Mouse (Mus musculus) lung, embryonic 15.5 days (tissue): Measurements from ENCODE around the gene Sult2b1. TPM values are rescaled to one million over a fixed set of nuclear protein-coding genes. Genes with fewer than 3 reads are reported as not detected.
A peak's percentile ranks its signal among the peaks of the same experiment; 100 is the strongest.

Experiments
- ATAC-seq: fragments of 200-750 bp; cut with Nextera tagmentation; 2 replicates; pipeline ENCODE4 v1.8.0; 2017; ENCODE audit warnings: moderate number of reproducible peaks, borderline replicate concordance; ENCODE audit not compliant: low FRiP score, low TSS enrichment; ENCODE audit errors: extremely low read depth
- H3K27ac ChIP-seq: fragments of 300-500 bp; sonication (generic); 2 replicates; pipeline ENCODE4 v1.5.1; 2015; ENCODE audit warnings: moderate library complexity, mild to moderate bottlenecking, inconsistent platforms
- H3K27me3 ChIP-seq: fragments of 300-500 bp; sonication (generic); 2 replicates; pipeline ENCODE4 v1.6.1; 2015; ENCODE audit warnings: inconsistent platforms
- H3K36me3 ChIP-seq: fragments of 300-500 bp; sonication (generic); 2 replicates; pipeline ENCODE4 v1.6.1; 2015; ENCODE audit warnings: inconsistent platforms
- H3K4me1 ChIP-seq: fragments of 300-500 bp; sonication (generic); 2 replicates; pipeline ENCODE4 v1.6.1; 2015; ENCODE audit warnings: inconsistent platforms
- H3K4me2 ChIP-seq: fragments of 300-500 bp; sonication (generic); 2 replicates; pipeline ENCODE4 v1.6.1; 2015; ENCODE audit warnings: inconsistent platforms, mild to moderate bottlenecking, moderate library complexity
- H3K4me3 ChIP-seq: fragments of 300-500 bp; sonication (generic); 2 replicates; pipeline ENCODE4 v1.5.1; 2015; ENCODE audit warnings: mild to moderate bottlenecking, inconsistent platforms
- H3K9ac ChIP-seq: fragments of 300-500 bp; sonication (generic); 2 replicates; pipeline ENCODE4 v1.6.1; 2015; ENCODE audit warnings: inconsistent platforms
- H3K9me3 ChIP-seq: fragments of 300-500 bp; sonication (generic); 2 replicates; pipeline ENCODE4 v1.6.1; 2016; ENCODE audit warnings: inconsistent platforms
- WGBS: fragments of 180-500 bp; shearing (Covaris S2); methylation state at CpG from one replicate; pipeline ENCODE4 v1.1.7; 2015; 5-methylcytosine and 5-hydroxymethylcytosine counted together
- polyA plus RNA-seq: library from polyadenylated mRNA; unstranded; fragments of >200 nt; fragmentation: Nextera tagmentation; extraction: Ambion mirVana; gene quantifications from 2 replicates; pipeline ENCODE4 v1.2.1, GENCODE M21; 2015

The Sult2b1 gene
- polyA plus RNA-seq, 1 experiment from 2014 or later = 6.1 TPM

DNA sequence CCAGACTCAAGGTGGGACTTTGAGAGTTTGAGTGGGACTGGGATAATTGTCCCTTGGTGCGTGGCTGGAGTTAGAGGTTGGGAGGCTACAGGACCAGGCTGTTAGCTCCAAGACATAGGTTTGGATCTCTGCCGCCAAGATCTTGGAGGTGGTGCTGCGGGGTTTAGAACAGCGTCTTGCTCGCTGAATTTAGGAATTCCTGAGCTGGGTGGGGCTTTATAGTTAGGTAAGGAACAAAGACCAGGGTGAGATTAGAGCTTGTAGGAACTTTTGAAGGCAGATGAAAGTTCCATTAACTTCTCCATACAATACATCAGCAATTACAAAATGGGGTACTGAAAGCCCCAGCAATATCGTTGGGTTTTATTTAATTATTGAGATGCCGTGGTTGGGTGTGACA is 15.5 kb upstream of the Sult2b1 start:
- ATAC-seq = no peak
- no peaks in the 10 kb centered on the region for H3K9me3 ChIP-seq
- no peaks in the 10 kb centered on the region for H3K36me3 ChIP-seq
- H3K4me2 ChIP-seq = peak overlapping the region; percentile 64
- peaks cover 27% of the 10 kb centered on the region for H3K4me1 ChIP-seq
- H3K9ac ChIP-seq = no peak overlapping the region
- H3K27me3 ChIP-seq = peaks cover 38% of the 10 kb centered on the region
- H3K4me3 ChIP-seq = peak overlapping the region; percentile 34
- WGBS = 34% methylated on average over 7 of the region's 7 CpGs
- peak overlapping the region; percentile 54; the same call in 1 of the 2 replicates for H3K27ac ChIP-seq

DNA sequence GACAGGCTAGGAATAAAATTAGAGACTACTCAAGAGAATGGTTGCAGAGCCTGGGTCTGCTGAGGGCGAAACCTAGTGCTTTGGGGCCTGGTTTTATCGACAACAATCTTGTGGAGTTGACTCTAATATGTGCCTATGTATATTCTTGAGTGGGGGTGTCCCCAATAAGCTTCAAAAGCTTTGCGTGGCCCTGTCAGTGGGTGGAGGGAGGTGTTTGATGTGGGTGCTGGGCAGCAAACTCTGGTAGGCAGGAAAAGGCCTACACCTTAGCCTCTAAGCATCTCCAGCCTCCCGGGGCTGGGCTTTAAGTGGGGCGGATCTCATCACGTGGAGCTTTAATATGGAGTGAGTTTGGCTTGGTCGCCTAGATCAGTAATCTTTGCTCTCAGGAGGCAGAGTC is 14.5 kb upstream of the Sult2b1 start:
- 46% methylated on average over 7 of the region's 7 CpGs for WGBS

DNA sequence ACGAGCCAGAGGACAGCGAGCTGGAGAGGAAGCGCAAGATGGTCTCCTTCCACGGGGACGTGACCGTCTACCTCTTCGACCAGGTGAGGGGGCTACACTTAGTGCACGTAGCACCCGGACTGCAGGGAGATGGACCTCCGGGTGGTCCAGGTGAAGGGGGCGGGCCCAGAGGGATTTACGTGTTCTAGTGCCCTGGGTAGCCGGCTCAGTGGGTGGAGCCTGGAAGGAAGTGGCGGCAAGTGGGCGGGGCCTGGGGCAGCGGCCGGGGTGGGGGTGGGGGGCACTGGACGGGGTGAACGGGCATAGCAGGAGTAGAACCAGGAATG is 14.0 kb upstream of the Sult2b1 start:
- H3K27me3 ChIP-seq = peaks cover 38% of the 10 kb centered on the region
- H3K4me3 ChIP-seq = peak overlapping the region; percentile 48
- no peaks in the 10 kb centered on the region for H3K36me3 ChIP-seq
- peaks cover 27% of the 10 kb centered on the region for H3K4me1 ChIP-seq
- no peaks in the 10 kb centered on the region for H3K9me3 ChIP-seq
- ATAC-seq = no peak
- WGBS = 3% methylated on average over 19 of the region's 19 CpGs
- peak overlapping the region; percentile 84 for H3K4me2 ChIP-seq
- H3K27ac ChIP-seq = no peak overlapping the region
- peak overlapping the region; percentile 44 for H3K9ac ChIP-seq

More for the DNA sequence above, 14.5 kb upstream of the Sult2b1 start:
- Histone ChIP-seq H3K36me3 (no peaks in the 10 kb centered on the region), H3K4me2 (peak overlapping the region; percentile 84), H3K27me3 (peaks cover 38% of the 10 kb centered on the region), H3K4me1 (peaks cover 27% of the 10 kb centered on the region), H3K9me3 (no peaks in the 10 kb centered on the region), H3K9ac (no peak overlapping the region), H3K4me3 (peak overlapping the region; percentile 48; the same call in 1 of the 2 replicates), H3K27ac (no peak overlapping the region)
- no peak for ATAC-seq

DNA sequence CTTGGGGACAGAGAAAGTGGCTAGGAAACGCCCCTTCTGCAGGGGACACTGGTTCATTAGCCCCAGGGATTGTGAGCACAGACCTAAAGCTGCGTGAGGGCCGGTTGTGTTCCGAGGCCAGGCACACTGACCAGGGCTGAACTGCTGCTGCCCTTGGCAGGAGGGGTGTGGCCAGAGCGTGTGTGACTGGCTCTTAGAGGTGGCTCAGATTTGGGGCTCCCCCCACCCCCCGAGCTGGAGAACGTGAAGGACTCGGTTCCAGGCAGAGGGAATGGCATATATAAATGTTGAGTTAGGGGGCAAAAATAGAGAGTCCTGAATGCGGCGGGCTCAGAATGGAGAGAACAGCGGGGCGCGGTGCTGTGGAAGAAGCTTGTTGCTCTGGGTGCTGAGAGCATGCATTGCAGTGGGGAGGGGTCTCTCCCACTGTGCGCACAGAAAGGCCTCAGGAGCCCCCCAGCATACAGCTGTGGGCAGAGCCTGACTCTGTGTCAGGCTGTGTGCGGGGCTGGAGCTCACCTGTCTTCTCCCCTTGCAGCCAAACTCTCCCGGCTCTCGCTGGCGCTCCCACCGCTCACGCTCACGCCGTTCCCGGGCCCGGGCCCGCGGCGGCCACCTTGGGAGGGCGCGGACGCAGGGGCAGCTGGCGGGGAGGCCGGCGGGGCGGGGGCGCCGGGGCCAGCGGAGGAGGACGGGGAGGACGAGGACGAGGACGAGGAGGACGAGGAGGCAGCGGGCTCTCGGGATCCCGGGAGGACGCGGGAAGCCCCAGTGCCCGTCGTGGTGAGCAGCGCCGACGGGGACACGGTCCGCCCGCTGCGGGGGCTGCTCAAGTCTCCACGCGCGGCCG is 13.4 kb upstream of the Sult2b1 start:
- Histone ChIP-seq H3K27me3 (peaks cover 38% of the 10 kb centered on the region), H3K36me3 (no peaks in the 10 kb centered on the region), H3K4me3 (peak overlapping the region; percentile 48), H3K9ac (peak overlapping the region; percentile 44), H3K4me2 (peak overlapping the region; percentile 84), H3K4me1 (peaks cover 27% of the 10 kb centered on the region), H3K27ac (no peak overlapping the region), H3K9me3 (no peaks in the 10 kb centered on the region)
- WGBS = 2% methylated on average over 46 of the region's 60 CpGs
- no peak for ATAC-seq

DNA sequence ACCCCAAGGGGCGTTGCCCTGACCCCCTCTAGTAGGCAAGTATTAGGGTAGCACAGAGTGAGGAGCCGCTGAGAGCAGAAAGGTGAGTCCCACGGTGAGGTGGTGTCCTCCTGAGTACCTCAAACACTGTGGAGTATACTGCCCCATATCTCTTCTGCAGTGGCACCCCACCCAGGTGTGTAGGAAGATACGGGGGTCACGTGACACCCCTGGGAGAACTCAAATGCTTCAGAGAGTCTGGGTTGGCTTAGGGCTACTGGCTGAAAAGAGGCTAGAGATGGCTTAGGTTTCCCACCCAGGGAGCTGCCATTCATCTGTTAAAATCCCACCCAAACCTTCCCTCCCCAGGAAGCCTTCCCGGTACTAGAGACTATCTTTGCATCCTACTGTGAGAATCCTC is 12.5 kb upstream of the Sult2b1 start:
- no peak overlapping the region for H3K27ac ChIP-seq
- no peaks in the 10 kb centered on the region for H3K36me3 ChIP-seq
- H3K9me3 ChIP-seq = no peaks in the 10 kb centered on the region
- peaks cover 27% of the 10 kb centered on the region for H3K4me1 ChIP-seq
- 48% methylated on average over 6 of the region's 6 CpGs for WGBS
- peak overlapping the region; percentile 84 for H3K4me2 ChIP-seq
- no peak for ATAC-seq
- no peak overlapping the region for H3K9ac ChIP-seq
- H3K4me3 ChIP-seq = no peak overlapping the region
- H3K27me3 ChIP-seq = peaks cover 38% of the 10 kb centered on the region

DNA sequence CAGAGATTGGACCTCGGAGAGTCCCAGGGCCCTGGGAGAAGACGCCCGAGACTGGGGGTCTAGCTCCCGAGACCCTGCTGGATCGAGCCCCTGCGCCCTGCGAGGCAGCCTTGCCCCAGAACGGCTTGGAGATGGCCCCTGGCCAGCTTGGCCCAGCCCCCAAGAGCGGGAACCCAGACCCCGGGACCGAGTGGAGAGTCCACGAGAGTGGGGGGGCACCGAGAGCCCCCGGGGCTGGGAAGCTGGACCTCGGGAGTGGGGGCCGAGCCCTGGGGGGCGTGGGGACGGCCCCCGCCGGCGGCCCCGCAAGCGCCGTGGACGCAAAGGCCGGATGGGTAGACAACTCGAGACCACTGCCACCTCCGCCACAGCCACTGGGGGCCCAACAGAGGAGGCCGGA is 10.5 kb upstream of the Sult2b1 start:
- no peaks in the 10 kb centered on the region for H3K36me3 ChIP-seq
- no peak overlapping the region for H3K9ac ChIP-seq
- H3K9me3 ChIP-seq = no peaks in the 10 kb centered on the region
- no peak for ATAC-seq
- WGBS = 92% methylated on average over 29 of the region's 29 CpGs
- H3K27ac ChIP-seq = no peak overlapping the region
- H3K27me3 ChIP-seq = peaks cover 29% of the 10 kb centered on the region
- no peak overlapping the region for H3K4me2 ChIP-seq
- peaks cover 19% of the 10 kb centered on the region for H3K4me1 ChIP-seq
- no peak overlapping the region for H3K4me3 ChIP-seq

DNA sequence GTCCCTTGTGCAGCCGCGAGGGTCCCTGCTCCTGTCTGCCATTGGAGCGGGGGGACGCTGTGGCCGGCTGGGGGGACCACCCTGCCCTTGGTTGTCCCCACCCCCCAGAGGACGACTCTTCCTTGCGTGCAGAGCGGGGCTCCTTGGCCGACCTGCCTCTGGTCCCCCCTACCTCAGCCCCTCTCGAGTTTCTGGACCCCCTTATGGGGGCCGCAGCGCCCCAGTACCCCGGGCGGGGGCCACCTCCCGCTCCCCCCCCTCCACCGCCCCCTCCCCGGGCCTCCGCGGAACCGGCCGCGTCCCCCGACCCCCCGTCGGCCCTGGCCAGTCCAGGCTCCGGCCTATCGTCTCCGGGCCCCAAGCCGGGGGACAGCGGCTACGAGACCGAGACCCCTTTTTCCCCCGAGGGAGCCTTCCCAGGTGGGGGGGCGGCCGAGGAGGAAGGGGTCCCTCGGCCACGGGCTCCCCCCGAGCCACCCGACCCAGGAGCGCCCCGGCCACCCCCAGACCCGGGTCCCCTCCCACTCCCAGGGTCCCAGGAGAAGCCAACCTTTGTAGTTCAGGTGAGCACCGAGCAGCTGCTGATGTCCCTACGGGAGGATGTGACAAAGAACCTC is 9.6 kb upstream of the Sult2b1 start:
- Histone ChIP-seq H3K4me2 (no peak overlapping the region), H3K27me3 (peaks cover 23% of the 10 kb centered on the region), H3K9ac (no peak overlapping the region), H3K27ac (no peak overlapping the region), H3K9me3 (no peaks in the 10 kb centered on the region), H3K36me3 (no peaks in the 10 kb centered on the region), H3K4me1 (peaks cover 19% of the 10 kb centered on the region), H3K4me3 (no peak overlapping the region)
- ATAC-seq = no peak
- 84% methylated on average over 41 of the region's 44 CpGs for WGBS

DNA sequence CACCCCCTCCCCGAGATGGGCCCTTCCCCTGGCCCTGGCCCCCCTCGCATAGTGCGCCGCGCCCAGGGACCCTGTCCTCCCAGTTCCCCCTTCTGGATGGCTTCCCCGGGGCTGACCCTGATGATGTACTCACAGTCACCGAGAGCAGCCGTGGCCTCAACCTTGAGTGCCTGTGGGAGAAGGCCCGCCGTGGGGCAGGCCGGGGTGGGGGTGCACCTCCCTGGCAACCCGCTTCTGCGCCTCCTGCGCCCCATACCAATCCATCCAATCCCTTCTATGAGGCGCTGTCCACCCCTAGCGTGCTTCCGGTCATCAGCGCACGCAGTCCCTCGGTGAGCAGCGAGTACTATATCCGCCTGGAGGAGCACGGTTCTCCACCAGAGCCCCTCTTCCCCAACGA is 8.8 kb upstream of the Sult2b1 start:
- Histone ChIP-seq H3K9ac (no peak overlapping the region), H3K36me3 (no peaks in the 10 kb centered on the region), H3K4me1 (peaks cover 12% of the 10 kb centered on the region; the same call in 1 of the 2 replicates), H3K9me3 (no peaks in the 10 kb centered on the region), H3K27me3 (peaks cover 16% of the 10 kb centered on the region), H3K4me2 (no peak overlapping the region), H3K27ac (no peak overlapping the region), H3K4me3 (no peak overlapping the region)
- WGBS = 79% methylated on average over 24 of the region's 24 CpGs
- no peak for ATAC-seq

DNA sequence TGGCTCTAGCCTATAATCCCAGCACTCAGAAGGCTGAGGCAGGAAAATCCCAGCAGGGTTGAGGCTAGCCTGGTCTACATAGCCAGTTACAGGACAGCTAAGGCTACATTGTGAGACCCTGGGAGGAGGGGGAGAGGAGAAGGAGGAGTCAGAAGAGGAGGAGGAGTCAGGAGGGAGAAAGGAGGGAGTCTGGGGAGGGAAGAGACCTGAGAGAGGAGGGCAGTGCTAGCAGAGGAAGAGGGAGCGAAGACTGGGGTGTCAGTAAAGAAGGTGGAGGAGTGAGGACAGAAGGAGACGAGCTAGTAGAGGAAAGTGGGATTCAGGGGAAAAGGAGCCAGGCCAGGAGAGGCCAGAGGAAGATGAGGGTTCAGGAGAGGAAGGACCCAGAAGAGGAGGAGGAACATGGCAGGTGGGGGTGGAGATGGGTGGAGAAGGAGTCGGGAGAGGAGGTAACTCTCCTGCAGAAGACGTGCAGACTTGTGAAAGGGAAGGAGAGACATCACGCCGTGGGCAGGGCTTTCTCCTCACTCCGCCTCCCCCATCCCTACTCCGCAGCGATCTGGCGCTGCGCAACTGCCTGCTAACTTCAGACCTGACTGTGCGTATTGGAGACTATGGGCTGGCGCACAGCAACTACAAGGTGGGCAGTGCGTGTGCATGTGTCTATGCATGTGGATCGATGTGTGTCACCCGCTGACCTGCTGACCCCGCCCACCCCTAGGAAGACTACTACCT is 7.5 kb upstream of the Sult2b1 start:
- Histone ChIP-seq H3K4me1 (peaks cover 8% of the 10 kb centered on the region), H3K4me2 (no peak overlapping the region), H3K27ac (no peak overlapping the region), H3K9ac (no peak overlapping the region), H3K27me3 (peaks cover 6% of the 10 kb centered on the region), H3K4me3 (no peak overlapping the region), H3K36me3 (no peaks in the 10 kb centered on the region), H3K9me3 (no peaks in the 10 kb centered on the region)
- ATAC-seq = no peak
- WGBS = 76% methylated on average over 17 of the region's 17 CpGs

DNA sequence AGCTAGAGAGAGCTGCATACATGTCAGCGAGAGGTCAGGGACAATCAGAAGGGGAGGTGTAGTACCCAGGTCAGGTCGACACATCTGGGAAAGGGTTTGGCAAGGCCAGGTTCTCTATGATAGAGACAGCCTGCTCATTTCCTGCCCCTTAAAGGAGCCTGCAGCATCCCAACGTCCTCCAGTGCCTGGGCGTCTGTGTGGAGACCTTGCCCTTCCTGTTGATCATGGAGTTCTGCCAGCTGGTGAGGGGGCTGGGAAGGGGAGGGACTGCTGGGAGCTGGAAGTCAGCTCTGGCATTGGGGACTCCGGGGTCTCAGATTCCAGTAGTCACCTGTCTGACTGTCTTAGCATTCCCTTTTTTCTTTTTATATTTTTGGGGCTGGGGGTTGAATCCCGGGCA is 6.3 kb upstream of the Sult2b1 start:
- no peak for ATAC-seq
- H3K4me2 ChIP-seq = no peak overlapping the region
- no peak overlapping the region for H3K27ac ChIP-seq
- H3K27me3 ChIP-seq = peaks cover 3% of the 10 kb centered on the region; the same call in 1 of the 2 replicates
- no peak overlapping the region for H3K4me3 ChIP-seq
- peaks cover 20% of the 10 kb centered on the region for H3K4me1 ChIP-seq
- no peaks in the 10 kb centered on the region for H3K36me3 ChIP-seq
- no peak overlapping the region for H3K9ac ChIP-seq
- 46% methylated on average over 6 of the region's 6 CpGs for WGBS
- H3K9me3 ChIP-seq = no peaks in the 10 kb centered on the region

DNA sequence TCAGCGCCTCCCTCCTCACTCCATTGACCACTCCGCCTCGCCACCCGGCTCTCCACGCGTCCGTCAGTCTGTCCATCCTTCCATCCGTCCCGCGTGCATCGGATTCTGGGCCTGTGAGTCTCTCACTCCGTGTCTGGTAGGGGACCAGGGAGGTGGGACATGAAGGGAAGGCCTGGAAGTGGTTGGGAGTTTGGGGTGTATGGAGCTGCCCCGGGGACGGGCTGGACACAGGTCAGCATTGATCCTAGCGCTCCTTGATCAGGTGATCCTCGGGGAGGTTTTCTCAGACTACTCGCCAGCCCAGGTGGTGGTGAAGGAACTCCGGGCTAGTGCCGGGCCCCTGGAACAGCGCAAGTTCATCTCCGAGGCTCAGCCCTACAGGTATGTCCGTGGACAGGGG is 3.2 kb upstream of the Sult2b1 start:
- Histone ChIP-seq H3K4me3 (no peak overlapping the region), H3K27me3 (peaks cover 22% of the 10 kb centered on the region), H3K9ac (no peak overlapping the region), H3K4me1 (peaks cover 45% of the 10 kb centered on the region), H3K9me3 (no peaks in the 10 kb centered on the region), H3K27ac (no peak overlapping the region), H3K4me2 (peak overlapping the region; percentile 77; the same call in 1 of the 2 replicates), H3K36me3 (no peaks in the 10 kb centered on the region)
- WGBS = 80% methylated on average over 22 of the region's 22 CpGs
- no peak for ATAC-seq
